Mouse (Mus musculus) spleen, adult 2 months (tissue): Measurements from ENCODE around the gene March10. TPM values are rescaled to one million over a fixed set of nuclear protein-coding genes. Genes with fewer than 3 reads are reported as not detected.

ENCODE experiments used
- DNase-seq, 2 experiments: peaks; one replicate each; pipeline versions ENCODE4 v3.0.0 to v3.0.0-alpha.2; 2012 to 2021; ENCODE audit warnings: low spot score in 2 of 2, low read depth in 1 of 2
- H3K27ac ChIP-seq: fragments of 200-500 bp; 2 replicates; pipeline ENCODE4 v1.5.1; 2012; ENCODE audit warnings: low read length, inconsistent platforms; ENCODE audit not compliant: insufficient read depth
- H3K27me3 ChIP-seq: fragments of 200-500 bp; 2 replicates; pipeline ENCODE4 v1.6.1; 2012; ENCODE audit warnings: mild to moderate bottlenecking, moderate library complexity, low read length, inconsistent platforms; ENCODE audit not compliant: control insufficient read depth, insufficient read depth
- H3K36me3 ChIP-seq: fragments of 200-500 bp; 2 replicates; pipeline ENCODE4 v1.6.1; 2012; ENCODE audit warnings: mild to moderate bottlenecking, low read length, inconsistent platforms; ENCODE audit not compliant: control insufficient read depth, insufficient read depth
- H3K4me1 ChIP-seq: fragments of 200-500 bp; 2 replicates; pipeline ENCODE4 v1.6.1; 2011; ENCODE audit warnings: inconsistent platforms; ENCODE audit not compliant: control insufficient read depth, insufficient read depth, insufficient read length
- H3K4me3 ChIP-seq: fragments of 200-500 bp; 2 replicates; pipeline ENCODE4 v1.5.1; 2011; ENCODE audit warnings: mild to moderate bottlenecking, inconsistent platforms; ENCODE audit not compliant: insufficient read depth, insufficient read length; ENCODE audit errors: extremely low read depth
- CTCF ChIP-seq: fragments of 200-500 bp; IDR thresholded peaks from 2 replicates; pipeline ENCODE4 v1.5.1; 2011; ENCODE audit warnings: mild to moderate bottlenecking, inconsistent platforms; ENCODE audit not compliant: insufficient read depth, insufficient read length, insufficient replicate concordance; ENCODE audit errors: extremely low read depth
- POLR2A ChIP-seq: fragments of 200-500 bp; IDR thresholded peaks from 2 replicates; pipeline ENCODE4 v1.6.1; 2011; ENCODE audit warnings: low read depth, low read length, inconsistent platforms
- WGBS: fragments of 180-500 bp; shearing (Covaris S2); methylation state at CpG from one replicate; pipeline ENCODE4 v1.1.7; 2018; 5-methylcytosine and 5-hydroxymethylcytosine counted together
- polyA plus RNA-seq: library from polyadenylated mRNA; depleted of rRNA; stranded (reverse); fragments of >200 nt; gene quantifications from 2 replicates; pipeline ENCODE4 v1.2.3, GENCODE M21; 2012

The March10 gene
- polyA plus RNA-seq, 1 experiment, result not detected

GRCm38 (mm10) chr11:105473716-105474351 lies 17.3 kb upstream of the March10 start:
- H3K4me3 ChIP-seq, result no peak overlapping the region
- TF ChIP-seq CTCF, result no peak
- no peak for TF ChIP-seq POLR2A
- H3K27me3 ChIP-seq, result no peaks in the 10 kb centered on the region
- 67% methylated on average over 5 of the region's 5 CpGs for WGBS
- H3K4me1 ChIP-seq, result no peaks in the 10 kb centered on the region
- H3K36me3 ChIP-seq, result no peaks in the 10 kb centered on the region
- H3K27ac ChIP-seq, result no peak overlapping the region
- no peak for DNase-seq

DNA sequence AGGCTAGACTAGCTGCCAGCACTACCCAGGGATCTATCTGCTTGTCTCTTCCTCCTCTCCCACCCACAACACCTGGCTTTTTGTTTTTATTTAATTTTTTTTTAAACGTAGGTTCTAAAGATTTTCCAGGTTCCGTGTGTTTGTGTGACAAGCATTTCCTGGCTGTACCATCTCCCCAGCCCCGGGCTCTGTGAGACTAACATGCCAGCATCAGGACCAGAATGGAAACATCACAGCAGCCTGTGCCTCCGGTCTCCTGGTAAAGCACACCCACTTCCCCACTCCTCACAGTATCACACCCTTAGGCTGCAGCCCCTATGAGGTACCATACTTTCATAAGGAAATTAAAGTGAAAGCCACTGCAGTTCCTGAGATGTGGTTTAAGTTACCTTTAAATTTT lies 16.1 kb upstream of the March10 start:
- 73% methylated on average over 4 of the region's 4 CpGs for WGBS
- Histone ChIP-seq H3K27ac (no peak overlapping the region), H3K36me3 (no peaks in the 10 kb centered on the region), H3K27me3 (no peaks in the 10 kb centered on the region), H3K4me1 (no peaks in the 10 kb centered on the region), H3K4me3 (no peak overlapping the region)
- TF ChIP-seq CTCF (no peak), POLR2A (no peak)
- no peak for DNase-seq

- no peaks in the 10 kb centered on the region for H3K27me3 ChIP-seq
- H3K4me1 ChIP-seq, result no peaks in the 10 kb centered on the region
- H3K36me3 ChIP-seq, result no peaks in the 10 kb centered on the region
- no peak for DNase-seq
- WGBS, result 91% methylated on average over 4 of the region's 4 CpGs
- no peak for TF ChIP-seq CTCF
- TF ChIP-seq POLR2A, result no peak
- H3K4me3 ChIP-seq, result no peak overlapping the region
- no peak overlapping the region for H3K27ac ChIP-seq
Observed at GRCm38 (mm10) chr11:105470896-105471295, 14.4 kb upstream of the March10 start.

DNA sequence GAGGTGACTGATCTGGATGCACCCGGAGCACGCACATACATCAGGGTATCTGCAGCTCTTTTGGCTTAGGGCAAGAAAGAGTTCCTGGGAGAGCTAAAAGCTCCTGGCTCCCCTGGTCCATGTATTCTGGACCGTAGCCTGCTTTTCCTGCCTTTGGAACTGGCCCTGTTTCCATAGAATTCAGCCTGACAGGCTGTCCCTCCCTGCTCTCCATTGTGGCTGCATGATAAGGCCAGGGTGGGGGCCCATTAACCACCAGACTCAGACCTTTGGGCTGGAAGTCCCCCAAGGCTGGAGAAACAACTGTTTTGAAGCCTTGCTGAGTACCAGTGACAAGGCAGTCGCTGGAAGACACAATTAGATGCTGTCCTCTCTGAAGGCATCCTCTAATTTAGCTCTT lies 13.0 kb upstream of the March10 start:
- Histone ChIP-seq H3K27ac (no peak overlapping the region), H3K27me3 (no peaks in the 10 kb centered on the region), H3K4me1 (no peaks in the 10 kb centered on the region), H3K4me3 (no peak overlapping the region), H3K36me3 (no peaks in the 10 kb centered on the region)
- 84% methylated on average over 4 of the region's 4 CpGs for WGBS
- DNase-seq, result no peak
- TF ChIP-seq POLR2A, result no peak
- TF ChIP-seq CTCF, result no peak

- no peak for TF ChIP-seq POLR2A
- H3K27me3 ChIP-seq, result no peaks in the 10 kb centered on the region
- WGBS, result 58% methylated on average over 8 of the region's 8 CpGs
- no peaks in the 10 kb centered on the region for H3K36me3 ChIP-seq
- H3K4me1 ChIP-seq, result no peaks in the 10 kb centered on the region
- no peak overlapping the region for H3K4me3 ChIP-seq
- no peak for DNase-seq
- H3K27ac ChIP-seq, result no peak overlapping the region
Observed at GRCm38 (mm10) chr11:105469091-105469507, 12.6 kb upstream of the March10 start.

- no peaks in the 10 kb centered on the region for H3K4me1 ChIP-seq
- 89% methylated on average over 5 of the region's 5 CpGs for whole genome bisulfite sequencing
- DNase-seq, result no peak
Observed at GRCm38 (mm10) chr11:105468436-105468835, 11.9 kb upstream of the March10 start.

GRCm38 (mm10) chr11:105467816-105468215 lies 11.3 kb upstream of the March10 start:
- Histone ChIP-seq H3K4me3 (no peak overlapping the region), H3K4me1 (no peaks in the 10 kb centered on the region), H3K27me3 (no peaks in the 10 kb centered on the region), H3K27ac (no peak overlapping the region), H3K36me3 (no peaks in the 10 kb centered on the region)
- TF ChIP-seq CTCF (no peak), POLR2A (no peak)
- no peak for DNase-seq
- WGBS, result 87% methylated on average over 3 of the region's 3 CpGs

More at GRCm38 (mm10) chr11:105468436-105468835, 11.9 kb upstream of the March10 start:
- Histone ChIP-seq H3K4me3 (no peak overlapping the region), H3K27me3 (no peaks in the 10 kb centered on the region), H3K36me3 (no peaks in the 10 kb centered on the region), H3K27ac (no peak overlapping the region)
- TF ChIP-seq CTCF (no peak), POLR2A (no peak)
